Mouse (Mus musculus) brain, embryonic 14.5 days (tissue): Measurements from ENCODE around the gene B3galt1.

Source experiments
- CTCF ChIP-seq: fragments of 200-500 bp; IDR thresholded peaks from 2 replicates; pipeline ENCODE4 v1.5.1; 2012; ENCODE audit warnings: inconsistent platforms, mild to moderate bottlenecking, moderate library complexity, borderline replicate concordance; ENCODE audit not compliant: insufficient read depth, insufficient read length; ENCODE audit errors: extremely low read depth
- POLR2A ChIP-seq: fragments of 200-500 bp; IDR thresholded peaks from 2 replicates; pipeline ENCODE4 v1.6.1; 2012; ENCODE audit warnings: mild to moderate bottlenecking, inconsistent platforms, borderline replicate concordance; ENCODE audit not compliant: poor library complexity, insufficient read depth, insufficient read length, severe bottlenecking; ENCODE audit errors: extremely low read depth

GRCm38 (mm10) chr2:67756507-67756906 lies 190.8 kb downstream of the B3galt1 start:
- TF ChIP-seq CTCF (no peak), POLR2A (no peak)
